Mouse (Mus musculus) mesoderm, embryonic 11.5 days (tissue): ENCODE data around the gene Spata2.

Experiments used
- DNase-seq: peaks from one replicate; pipeline ENCODE4 v3.0.0-alpha.2; 2012; ENCODE audit warnings: low read depth, low spot score

Spata2 gene

DNA sequence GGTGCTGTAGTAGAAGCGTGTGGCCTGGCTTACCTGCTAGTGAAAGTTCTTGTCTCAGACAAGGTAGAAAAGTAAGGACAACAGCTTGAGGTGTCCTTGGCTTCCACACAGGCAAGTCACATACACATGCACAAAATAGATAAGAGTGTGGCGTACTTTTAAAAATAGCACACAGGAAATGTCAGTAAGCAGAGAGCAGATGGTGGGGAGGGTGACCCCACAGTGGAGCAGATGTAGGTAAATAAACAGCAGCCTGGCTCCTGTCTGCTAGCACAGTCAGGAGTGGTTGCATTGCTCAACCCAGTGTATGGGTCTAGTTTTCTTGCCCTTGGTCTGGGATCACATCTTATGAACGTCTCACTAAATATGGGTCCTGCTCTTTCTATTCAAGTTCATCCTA, 17.8 kb upstream of the Spata2 start:
- DNase-seq, result no peak

DNA sequence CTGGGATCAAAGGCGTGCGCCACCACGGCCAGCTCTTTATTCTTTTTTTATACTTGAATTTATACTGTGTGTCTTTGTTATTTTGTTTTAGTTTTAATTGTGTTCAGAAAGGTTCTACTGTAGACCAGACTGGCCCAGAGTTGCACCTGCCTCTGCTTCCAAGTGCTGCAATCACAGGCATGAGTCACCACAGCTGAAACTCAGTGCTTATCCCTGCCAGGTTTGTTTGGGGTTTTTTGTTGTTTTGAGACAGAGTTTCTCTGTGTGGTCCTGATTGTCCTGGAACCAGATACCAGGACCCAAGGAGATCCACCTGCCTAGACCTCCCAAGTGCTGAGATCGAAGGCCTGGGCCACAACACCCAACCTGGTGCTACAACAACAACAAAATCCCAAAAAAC, 15.9 kb upstream of the Spata2 start:
- DNase-seq, result no peak

DNA sequence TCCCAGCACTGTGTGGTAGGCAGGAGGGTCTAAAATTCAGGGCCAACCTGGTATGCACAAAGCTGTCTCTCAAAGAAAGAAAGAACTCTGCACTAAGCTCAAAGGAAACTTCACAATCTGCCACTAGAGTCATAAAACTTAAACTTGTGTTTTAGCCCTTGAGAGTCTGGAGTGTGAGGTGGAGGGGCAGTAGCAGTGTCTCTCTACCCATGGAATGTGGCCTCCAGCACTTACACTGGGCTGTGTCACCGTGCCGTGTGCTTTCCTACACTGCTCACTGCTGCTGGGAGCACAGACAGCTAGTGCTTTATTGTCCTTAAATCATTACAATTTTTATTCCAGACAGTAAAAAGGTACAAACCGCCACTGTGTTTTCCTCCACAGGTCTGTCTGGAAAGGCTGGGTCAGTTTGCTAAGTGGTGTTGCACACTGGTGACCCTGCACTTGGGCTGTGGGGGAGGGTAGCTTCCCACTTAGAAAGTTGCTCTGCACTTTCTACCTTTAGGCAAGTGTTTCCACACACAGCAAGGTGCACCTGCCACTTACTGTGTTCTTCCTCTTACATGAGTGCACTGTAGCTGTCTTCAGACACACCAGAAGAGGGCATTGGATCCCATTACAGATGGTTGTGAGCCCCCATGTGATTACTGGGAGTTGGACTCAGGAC, 15.2 kb upstream of the Spata2 start:
- no peak for DNase-seq

DNA sequence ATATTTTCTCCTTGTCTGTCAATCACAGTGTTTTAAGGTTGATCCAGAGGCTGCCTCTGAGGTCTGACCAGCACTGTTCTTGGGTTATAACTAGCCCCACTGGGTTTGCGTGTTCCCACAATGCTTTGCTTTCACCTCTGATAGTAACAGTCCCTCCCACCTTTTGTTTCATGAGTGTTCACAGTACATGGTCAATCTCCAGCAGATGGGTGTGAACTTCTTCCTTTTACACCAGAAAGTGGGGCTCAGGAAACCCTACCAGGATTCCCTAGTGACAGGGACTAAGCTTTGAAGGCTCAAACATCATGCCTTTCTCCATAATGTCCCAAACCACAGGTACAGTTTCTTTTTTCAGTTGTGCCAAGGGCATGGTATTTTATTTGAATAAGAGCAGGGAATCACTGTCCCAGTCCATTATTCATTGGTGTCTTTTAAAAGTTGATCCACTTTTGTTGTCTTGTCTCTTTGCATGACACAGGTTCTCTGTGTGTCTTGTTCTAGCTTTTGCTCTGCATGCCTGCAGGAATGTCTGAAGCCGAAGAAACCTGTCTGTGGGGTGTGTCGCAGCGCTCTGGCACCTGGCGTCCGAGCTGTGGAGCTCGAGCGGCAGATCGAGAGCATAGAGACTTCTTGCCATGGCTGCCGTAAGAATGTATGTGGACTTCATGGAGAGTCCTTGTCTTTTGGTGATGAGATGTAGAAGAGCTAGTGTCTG, 14.0 kb upstream of the Spata2 start:
- DNase-seq, result no peak

DNA sequence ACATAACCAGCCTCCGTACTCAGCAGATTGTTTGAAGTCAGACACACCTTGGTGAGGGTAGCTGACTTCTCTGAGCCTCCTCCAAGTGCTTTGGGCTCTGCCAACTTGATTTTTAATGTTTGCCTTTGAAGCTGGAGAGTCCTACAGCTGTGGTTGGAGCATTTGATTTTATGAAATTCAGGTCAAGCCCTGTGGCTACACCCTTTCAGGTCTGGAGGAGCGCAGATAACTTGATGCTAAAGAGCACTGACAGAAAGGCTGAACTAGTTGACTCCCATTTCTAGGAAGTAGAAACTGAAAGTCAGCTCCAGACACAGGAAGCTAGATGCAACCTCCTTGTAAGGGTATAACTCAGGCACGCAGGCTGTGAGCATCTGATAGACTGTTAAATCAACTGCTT, 12.4 kb upstream of the Spata2 start:
- DNase-seq, result no peak

DNA sequence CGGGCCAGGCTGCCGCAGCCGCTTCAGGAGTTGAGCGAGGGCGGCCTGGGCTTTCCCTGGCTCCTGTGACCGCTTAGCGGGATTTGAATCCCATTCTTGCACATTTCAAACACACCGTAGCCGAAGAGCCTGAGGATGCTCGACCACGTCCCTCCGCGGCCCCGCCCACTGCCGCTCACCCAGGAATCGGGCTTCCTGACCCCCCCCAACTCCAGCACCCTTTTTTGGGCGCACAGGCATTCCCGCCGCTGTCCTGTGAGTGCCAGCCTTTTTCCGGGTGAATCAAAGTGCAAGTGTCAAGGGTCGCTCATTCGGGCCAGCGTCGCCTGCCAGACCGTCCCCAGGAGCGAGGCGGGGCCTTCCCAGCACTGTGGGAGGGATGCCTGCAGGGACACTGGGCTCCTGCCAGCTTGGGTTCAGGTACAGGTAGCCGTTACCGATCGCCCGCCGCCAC, 11.2 kb upstream of the Spata2 start:
- DNase-seq, result peak; percentile 15

DNA sequence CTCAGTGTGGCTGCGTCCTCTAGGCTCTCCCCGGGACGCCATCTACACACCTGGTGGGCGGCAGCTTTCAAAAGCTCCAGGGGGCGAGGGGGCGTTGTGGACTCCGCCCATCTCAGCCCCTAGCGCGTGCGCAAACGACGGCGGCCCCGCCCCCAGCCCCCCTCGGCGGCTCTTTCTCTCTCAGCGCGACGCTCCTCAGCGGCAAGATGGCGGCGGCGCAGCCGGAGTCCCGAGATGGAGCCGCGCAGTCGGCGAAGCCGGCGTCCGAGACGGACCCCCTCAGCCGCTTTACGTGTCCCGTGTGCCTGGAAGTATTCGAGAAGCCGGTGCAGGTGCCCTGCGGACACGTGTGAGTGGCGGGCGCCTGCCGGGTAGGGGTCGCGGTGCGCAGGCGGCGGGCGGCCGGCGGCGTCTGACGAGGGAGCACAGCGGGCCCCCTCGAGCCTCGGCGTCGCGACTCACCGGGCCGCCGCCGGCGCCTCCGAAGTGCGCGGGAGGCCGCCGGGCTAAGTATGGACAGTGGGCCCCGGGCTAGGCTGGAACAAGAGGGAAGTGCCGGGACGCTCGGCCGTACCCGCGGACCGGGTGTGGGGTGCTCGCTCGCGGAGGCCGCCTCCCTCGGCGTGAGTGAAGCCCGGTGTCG, 10.7 kb upstream of the Spata2 start:
- peak; percentile 88 for DNase-seq

DNA sequence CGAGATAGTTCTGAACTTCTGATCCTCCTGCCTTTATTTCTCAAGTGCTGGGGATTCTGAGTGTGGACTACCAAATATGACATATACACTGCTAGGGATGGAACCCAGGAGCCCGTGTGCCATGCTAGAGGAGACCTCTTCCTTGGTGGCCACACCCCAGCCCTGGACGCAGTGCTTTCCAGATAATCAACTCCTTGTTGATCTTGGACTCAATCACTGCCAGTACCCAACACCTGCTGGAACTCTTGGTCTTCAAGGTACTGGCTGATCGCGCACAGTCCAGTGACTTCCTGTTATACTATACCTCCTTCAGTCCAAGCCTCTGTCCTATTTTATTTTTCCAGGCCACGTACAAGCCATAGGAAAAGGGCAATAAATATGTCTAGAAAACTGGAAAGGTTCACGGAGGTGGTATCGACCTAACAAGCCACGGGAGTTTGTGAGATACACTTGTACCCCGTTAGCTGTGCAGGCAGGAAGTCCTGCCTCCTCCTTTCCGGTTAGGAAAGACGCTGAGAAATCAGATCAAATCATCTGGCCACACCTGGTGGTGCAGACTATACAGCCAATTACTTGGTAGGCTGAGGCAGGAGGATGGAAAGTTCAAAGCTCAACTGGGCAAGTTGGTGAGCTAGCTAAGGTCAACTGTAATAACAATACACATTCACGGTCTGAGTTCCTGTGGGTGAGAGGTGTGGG, 10.0 kb upstream of the Spata2 start:
- DNase-seq, result no peak

DNA sequence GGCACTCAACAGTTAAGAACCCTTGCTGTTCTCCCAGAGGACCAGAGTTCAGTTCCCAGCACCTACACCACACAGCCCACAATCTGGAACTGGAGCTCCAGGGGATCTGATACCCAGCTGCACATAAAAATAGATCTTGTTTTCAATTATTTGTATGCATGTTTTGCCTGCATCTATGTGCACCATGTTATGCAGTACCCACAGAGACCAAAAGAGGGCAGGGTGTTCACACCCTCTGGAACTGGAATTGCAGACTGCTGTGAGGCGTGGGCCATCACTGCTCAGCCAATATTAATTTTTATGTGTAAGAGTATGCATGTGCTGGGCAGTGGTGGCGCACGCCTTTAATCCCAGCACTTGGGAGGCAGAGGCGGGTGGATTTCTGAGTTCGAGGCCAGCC, 4.6 kb upstream of the Spata2 start:
- DNase-seq, result peak; percentile 41

DNA sequence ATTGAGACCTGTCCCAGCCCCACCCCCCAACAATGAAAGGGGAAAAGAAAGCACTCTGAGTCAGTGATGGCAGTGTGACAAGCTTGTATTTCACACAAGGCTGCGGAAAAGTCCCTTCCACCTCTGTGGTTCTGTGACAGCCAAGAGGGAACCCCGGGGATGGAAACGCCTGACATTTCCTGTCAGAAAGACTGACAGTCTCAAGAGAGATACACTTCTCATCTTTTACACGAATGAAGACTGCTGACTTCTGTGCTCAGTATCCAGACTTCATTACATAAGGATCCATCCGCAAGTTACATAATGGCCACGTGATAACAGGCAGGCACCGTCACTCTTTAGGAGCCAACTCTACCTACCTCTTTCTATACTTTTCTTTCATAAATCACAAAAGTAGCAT, 3.8 kb upstream of the Spata2 start:
- DNase-seq, result no peak

DNA sequence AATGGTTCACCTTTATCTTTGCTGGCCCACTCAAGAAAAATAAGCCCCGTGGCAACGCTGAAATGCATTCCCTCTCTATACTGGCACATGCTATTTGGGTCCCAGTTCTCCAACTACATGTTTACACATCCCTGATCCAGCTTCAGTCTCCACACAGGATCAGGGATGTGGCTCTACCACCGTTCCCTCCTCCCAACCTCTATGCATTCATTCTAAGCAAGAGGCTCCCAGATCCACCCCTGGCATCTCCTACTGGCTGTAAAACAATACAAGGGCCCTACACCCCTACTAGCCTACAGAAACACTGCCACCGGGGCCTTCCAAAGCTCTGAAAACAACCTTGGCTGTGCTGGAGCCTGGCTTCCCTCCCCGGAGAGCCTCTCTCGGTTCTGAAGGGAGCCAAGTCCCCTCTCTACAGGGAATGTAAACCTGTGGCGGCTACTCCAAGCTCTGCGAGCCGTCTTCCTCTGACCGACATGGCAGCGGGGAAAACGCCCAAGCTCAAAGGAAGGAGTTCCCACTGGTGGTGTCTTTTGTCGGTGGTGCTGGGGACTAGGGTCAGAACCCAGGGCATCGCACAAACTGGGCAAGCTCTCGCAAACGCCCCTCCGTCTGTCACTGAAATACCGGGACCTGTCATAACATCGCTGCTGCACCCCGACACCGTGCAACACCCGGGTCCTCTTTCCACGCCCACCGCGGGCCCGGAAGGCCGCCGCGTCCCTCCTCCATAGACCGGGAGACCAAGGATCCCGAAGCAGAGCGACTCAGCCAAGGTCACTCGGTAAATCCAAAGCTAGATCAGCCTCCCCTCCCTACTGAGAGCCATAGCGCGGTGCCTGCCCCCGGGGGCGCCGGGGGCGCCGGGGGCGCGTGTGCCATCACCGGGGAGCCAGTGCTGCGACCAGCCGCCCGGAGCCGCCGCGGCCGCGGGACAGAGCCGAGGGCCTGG, 654 bp downstream of the Spata2 start, which contains the start of gene Rnf114:
Gene Rnf114 (plus strand): TSS at position 889 of the 952 bp plus-strand sequence.
- peak; percentile 12 for DNase-seq

DNA sequence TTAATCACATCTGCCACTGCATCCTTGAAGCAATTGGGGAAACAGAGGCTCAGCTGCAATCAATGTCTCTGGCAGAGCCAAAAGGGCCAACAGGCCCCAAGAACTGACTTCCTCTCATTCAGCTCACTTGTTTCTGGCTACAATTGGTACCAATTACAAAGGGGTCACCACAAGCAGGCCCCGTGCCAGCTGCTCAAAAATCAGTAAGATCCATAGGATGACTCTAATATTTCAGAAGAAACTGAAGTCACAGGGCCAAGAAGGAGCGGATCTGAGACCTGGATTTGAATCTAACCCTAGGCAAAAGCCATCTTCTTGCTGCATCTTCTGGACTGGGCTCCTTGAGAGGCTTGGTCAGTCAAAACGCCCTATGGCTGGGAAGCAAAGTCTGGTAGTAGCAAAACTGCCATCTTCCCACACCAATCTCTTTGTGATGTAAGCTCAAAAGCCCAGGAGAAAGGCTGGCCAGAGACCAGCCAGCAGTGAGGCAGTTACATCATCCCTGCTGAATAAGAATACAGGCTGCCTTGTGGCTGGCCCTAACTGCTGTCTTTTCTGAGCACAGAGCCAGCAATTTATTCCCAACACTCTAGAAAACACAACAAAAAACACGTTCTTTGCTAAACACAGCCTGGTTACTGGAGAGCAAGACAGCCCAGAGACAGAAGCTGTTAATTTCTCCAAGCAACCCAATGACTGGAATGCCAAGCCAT, 1.7 kb downstream of the Spata2 start:
- DNase-seq, result no peak

DNA sequence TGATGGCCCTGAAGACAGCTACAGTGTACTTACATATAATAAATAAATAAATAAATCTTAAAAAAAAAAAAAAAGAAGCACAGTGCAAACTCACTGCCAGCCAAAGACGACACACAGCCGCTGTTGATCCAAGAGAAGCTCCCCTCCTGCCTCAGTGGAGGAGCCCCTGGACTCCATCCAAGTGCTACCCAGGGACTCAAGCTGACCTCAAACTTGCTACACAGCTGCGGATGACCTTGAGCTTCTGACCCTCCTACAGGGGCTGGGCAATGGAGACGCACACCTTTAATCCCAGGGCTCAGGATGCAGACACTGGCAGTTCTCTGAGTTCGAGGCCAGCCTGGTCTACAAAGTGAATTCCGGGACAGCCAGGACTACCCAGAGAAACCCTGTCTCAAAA, 4.7 kb downstream of the Spata2 start:
- DNase-seq, result no peak

DNA sequence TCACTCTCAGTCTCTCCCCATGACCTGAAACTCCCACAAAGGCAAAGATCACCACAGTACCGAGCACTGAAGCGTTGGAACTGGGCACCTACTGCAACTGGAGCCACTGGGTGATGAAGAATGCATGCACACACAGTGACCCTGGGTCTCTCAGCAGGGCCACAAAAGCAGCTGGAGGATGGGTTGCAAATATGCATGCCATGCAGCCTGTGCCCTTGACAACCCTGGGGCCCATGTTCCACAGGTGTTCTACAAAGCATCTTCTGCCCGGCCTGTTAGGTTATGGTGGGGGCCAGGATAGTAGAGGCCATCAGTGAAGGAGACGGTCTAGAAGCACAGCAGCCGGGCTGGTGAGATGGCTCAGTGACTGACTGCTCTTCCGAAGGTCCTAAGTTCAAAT, 5.1 kb downstream of the Spata2 start:
- no peak for DNase-seq

DNA sequence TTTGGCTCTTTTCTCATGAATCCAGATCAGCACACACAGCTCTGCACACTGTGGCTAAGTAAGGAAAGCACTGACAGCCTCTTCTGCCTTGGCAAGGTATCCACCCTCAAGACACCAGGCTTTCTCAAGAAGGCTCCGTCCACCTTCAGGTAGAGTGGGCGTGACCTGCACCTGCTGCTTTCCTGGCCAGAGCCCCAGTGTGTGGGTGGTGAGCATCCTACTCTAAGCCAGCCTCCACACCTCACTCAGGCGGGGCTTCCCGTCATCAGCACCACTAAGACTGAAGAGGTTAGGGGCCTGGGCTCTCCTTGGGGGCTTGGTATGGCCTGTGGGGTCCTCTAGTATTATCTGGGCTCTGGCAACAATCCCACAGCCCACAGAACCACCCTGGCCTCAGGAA, 6.1 kb downstream of the Spata2 start:
- no peak for DNase-seq

DNA sequence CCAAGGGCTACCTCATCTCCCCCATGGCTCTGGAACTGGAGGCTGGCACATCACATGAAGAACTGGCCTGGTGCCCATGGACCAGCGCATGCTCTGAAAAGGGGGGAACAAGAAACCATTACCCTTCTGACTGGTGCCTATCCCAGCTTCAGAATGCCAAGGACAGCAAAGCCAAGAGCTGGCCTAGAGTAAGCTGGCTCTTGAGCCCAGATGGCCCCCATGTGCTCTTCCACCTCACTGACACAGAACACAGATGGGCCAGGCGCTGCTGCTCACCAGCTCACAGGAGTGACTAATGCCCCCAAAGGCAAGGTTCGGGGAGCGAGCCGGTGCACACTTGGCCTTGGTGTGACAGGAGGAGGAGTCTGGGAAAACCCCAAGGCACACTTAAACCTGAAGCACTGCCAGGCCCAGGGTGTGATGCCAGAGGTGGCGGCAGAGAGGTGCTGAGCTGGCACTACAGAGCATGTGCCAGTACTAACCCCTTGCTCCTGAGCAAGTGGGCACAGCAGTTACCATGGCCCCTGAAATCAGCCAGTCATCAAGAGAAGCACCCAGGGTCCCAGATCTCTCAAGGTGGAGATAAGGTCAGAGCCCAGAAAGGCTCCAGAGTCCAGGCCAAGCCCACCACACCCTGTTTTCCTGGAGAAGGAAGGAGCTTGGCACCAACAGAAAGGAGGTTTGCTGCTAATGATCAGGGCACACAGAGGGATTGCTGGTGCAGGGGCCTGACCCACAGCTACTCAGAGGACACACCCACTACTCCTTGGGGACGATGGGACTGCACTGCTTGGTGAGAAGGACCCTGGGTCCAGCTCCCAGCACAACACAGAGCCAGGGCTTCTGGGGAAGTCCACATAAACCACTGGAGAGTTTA, 6.9 kb downstream of the Spata2 start:
- DNase-seq, result no peak

DNA sequence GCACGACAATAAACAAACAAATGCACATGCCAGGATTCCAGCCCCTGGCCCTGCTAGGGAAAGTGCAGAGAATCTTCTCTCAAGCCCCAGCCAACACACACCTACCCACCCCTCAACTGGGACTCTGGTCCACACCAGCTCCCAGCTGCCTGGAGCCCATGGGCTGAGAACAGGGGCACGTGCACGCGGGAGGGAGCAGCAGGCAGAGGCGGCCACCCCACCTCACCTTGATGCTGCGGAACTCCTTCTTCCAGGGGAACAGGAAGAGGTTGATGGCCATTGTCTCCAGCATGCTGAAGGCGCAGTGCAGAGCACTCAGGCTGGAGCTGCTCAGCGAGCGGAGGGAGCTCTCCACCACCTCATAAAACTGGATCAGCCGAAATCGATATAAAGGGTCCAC, 7.8 kb downstream of the Spata2 start:
- DNase-seq, result no peak

DNA sequence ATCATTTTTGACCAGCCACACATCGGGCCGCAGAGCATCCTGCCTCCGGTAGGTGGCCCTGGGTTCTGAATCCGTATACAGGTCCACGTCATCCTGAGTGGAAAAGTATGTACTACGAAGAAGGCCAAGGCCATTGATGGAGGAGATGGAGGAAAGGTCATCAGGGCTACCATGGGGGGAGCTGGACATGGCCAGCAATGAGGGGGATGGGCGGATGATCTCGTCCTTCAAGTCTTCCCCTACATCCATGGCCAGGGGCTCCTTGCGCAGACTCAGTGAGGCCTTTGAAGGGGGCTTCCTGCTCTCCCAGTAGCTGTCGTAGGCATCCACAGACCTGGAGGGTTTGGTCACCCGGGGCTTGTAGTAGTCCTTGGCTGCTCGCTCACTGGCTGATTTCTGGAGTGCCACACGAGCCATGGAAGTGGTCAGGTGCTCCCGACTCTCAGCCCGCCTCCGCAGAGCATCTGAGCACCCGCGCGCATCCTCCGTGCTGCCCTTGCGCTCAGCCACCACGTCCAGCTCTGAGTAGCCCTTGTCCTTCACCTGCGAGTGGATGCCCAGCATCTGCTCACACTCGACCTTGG, 8.8 kb downstream of the Spata2 start:
- no peak for DNase-seq
